Mouse (Mus musculus): Measurements from ENCODE around the gene Plxnb3. TPM values are rescaled to one million over a fixed set of nuclear protein-coding genes. Genes with fewer than 3 reads are reported as not detected.

Gene Plxnb3
- polyA plus RNA-seq (2014; fragmentation: Nextera tagmentation; extraction: Ambion mirVana) = 0.17 TPM in 1 of 2 replicates, not detected in the other

DNA sequence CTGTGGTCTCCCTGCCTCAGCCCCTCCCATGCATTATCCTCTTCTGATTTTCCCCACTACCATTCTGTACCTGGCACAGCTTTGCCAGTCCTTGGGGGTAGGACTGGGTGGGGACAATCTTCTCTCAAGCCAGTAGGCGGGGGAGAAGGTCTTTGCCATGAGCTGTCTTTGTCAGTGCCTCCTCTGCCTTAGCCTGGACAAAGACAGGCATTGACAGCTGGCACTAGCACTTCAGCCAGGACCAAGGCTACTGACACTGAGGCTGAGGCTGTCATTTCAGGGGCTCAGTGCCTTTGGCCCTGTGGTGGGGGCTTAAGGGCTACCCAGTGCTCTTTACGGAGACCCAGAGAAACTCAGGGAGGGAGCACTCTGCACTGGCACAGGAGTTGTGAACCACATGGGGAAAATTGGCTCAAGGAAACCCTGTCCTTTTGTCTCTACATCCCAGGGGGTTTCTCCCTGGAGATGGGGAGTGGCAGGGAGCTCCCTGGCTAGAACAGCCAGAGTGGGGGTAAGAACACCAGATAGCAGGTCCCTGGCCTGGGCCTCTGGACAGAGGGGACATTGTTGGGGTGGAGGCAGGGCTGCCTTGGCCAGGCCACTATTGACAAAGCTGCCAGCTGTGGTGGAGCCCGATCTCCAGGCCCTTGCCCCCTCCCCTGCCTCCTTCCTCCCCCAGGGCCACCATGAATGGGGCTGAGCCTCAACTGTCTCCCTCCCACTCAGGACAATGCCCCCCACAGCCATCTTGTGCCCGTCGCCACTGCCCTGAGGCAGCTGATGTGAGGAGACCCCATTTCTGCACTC lies at the start of gene Plxnb3:
Plxnb3 (plus strand) TSS at position 757 of the 807 bp plus-strand sequence.
- Histone ChIP-seq H3K27ac (replicated peaks; ENCODE audit: low read depth, low read length) (no peak within 1 kb of the TSS), H3K27me3 (ENCODE audit: control insufficient read depth, insufficient read depth, low read length) (0 out of 2 replicates have a peak, but pooled peaks cover 2% of the 10 kb centered on the region), H3K9ac (ENCODE audit: low read length) (no peak within 1 kb of the TSS), H3K4me2 (ENCODE audit: low read depth, severe bottlenecking) (no peak within 1 kb of the TSS), H3K9me3 (ENCODE audit: control insufficient read depth, low read length) (no peaks in the 10 kb centered on the region), H3K36me3 (ENCODE audit: control insufficient read depth, insufficient read depth, low read length) (no peaks in the 10 kb centered on the region), H3K4me1 (ENCODE audit: control insufficient read depth, insufficient read depth, low read length) (no peaks in the 10 kb centered on the region), H3K4me3 (ENCODE audit: low read depth, low read length) (no peak within 1 kb of the TSS)
- DNase-seq (ENCODE audit: low spot score) = no peak
- ATAC-seq (ENCODE audit: insufficient number of reproducible peaks, low FRiP score, low TSS enrichment, low read depth) = no peak
- WGBS = 76% methylated on average over 5 of the region's 5 CpGs

DNA sequence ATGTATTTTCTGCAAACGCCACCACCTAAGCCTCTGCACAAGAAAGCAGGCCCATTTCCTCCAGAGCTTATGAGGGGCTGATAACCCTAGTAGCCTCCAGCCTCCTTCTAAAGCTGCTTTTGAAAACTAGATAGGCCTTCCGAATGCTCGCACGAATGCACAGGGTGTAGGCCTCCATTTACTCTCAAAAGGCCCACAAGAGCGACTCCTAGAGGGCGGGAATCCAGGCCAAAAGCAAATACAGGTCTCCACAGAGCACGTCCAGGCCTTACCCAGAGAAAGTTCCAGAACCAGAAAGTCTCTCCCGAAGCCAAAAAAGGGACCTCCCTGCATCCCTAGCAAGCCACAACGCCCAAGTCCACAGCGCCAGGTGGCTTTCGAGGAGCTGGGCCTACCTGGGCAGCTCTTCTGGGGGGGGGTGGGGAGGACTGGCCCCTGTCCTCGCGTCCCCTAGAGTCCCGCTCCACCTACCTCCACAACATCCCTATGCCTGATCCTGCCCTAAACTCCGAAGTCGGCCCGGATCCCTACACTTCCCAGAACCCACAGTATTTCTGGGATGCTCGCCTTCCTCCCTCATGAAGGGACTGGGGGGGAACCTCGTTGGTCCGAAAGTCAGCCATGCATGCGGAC lies 41.3 kb upstream of the Plxnb3 start:
- DNase-seq (ENCODE audit: low spot score) = peak; percentile 35
- H3K9me3 ChIP-seq (ENCODE audit: control insufficient read depth, low read length) = no peaks in the 10 kb centered on the region
- no peaks in the 10 kb centered on the region for H3K27me3 ChIP-seq (ENCODE audit: control insufficient read depth, insufficient read depth, low read length)
- no peaks in the 10 kb centered on the region for H3K36me3 ChIP-seq (ENCODE audit: control insufficient read depth, insufficient read depth, low read length)
- ATAC-seq (ENCODE audit: insufficient number of reproducible peaks, low FRiP score, low TSS enrichment, low read depth) = peak; percentile 11; the same call in 1 of the 2 replicates
- 30% methylated on average over 21 of the region's 21 CpGs for WGBS
- peak overlapping the region; percentile 46 for H3K4me3 ChIP-seq (ENCODE audit: low read depth, low read length)
- 0 out of 2 replicates have a peak overlapping the region, but pooled peaks have one; percentile 14 for H3K27ac ChIP-seq (replicated peaks; ENCODE audit: low read depth, low read length)
- peak overlapping the region; percentile 54 for H3K4me2 ChIP-seq (ENCODE audit: low read depth, severe bottlenecking)
- H3K4me1 ChIP-seq (ENCODE audit: control insufficient read depth, insufficient read depth, low read length) = peaks cover 6% of the 10 kb centered on the region; the same call in 1 of the 2 replicates
- peak overlapping the region; percentile 67 for H3K9ac ChIP-seq (ENCODE audit: low read length)

DNA sequence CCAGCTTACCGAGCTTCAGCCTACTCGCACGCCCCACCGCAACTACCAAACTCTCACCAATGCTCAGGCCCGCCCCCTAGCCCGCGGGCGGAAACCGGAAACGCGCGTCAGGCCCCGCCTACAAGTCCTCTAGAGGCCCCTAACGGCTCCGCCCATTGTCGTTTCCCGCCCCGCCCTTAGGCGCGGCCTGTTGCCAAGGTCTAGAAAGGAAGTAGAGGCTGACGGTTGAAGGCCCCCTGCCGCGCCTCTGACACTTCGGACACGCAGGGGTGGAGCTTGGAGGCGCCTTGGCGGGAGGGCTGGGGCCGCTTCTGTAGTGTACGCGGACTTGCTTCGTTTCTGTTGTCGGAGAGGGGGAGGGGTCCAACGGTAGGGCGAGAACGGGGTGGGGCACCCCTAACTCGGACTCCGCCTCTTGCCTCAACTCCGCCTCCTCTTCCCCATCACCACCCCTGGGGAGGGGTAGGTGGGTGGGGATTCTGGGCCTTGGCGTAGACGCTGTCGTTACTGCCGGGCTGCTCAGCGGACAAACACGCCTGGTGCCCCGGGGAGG lies 40.7 kb upstream of the Plxnb3 start, which contains the start of the genes Bcap31 and Abcd1:
Bcap31 (minus strand) TSS at position 67 of the 553 bp plus-strand sequence.
Abcd1 (plus strand) TSS at position 489 of the 553 bp plus-strand sequence.
- Histone ChIP-seq H3K4me3 (ENCODE audit: low read depth, low read length) (peak within 1 kb of the TSS; percentile 46), H3K4me1 (ENCODE audit: control insufficient read depth, insufficient read depth, low read length) (peaks cover 6% of the 10 kb centered on the region; the same call in 1 of the 2 replicates), H3K9me3 (ENCODE audit: control insufficient read depth, low read length) (no peaks in the 10 kb centered on the region), H3K9ac (ENCODE audit: low read length) (peak within 1 kb of the TSS; percentile 67), H3K36me3 (ENCODE audit: control insufficient read depth, insufficient read depth, low read length) (no peaks in the 10 kb centered on the region), H3K27me3 (ENCODE audit: control insufficient read depth, insufficient read depth, low read length) (no peaks in the 10 kb centered on the region), H3K4me2 (ENCODE audit: low read depth, severe bottlenecking) (peak within 1 kb of the TSS; percentile 56), H3K27ac (replicated peaks; ENCODE audit: low read depth, low read length) (peak within 1 kb of the TSS; percentile 62; the same call in 1 of the 2 replicates)
- peak; percentile 95 for ATAC-seq (ENCODE audit: insufficient number of reproducible peaks, low FRiP score, low TSS enrichment, low read depth)
- WGBS = 20% methylated on average over 45 of the region's 45 CpGs
- peak; percentile 93 for DNase-seq (ENCODE audit: low spot score)

- Histone ChIP-seq H3K4me2 (ENCODE audit: low read depth, severe bottlenecking) (peak overlapping the region; percentile 56), H3K27ac (replicated peaks; ENCODE audit: low read depth, low read length) (peak overlapping the region; percentile 62; the same call in 1 of the 2 replicates), H3K9ac (ENCODE audit: low read length) (peak overlapping the region; percentile 7; the same call in 1 of the 2 replicates), H3K4me3 (ENCODE audit: low read depth, low read length) (peak overlapping the region; percentile 46), H3K4me1 (ENCODE audit: control insufficient read depth, insufficient read depth, low read length) (peaks cover 6% of the 10 kb centered on the region; the same call in 1 of the 2 replicates), H3K36me3 (ENCODE audit: control insufficient read depth, insufficient read depth, low read length) (no peaks in the 10 kb centered on the region), H3K9me3 (ENCODE audit: control insufficient read depth, low read length) (no peaks in the 10 kb centered on the region), H3K27me3 (ENCODE audit: control insufficient read depth, insufficient read depth, low read length) (no peaks in the 10 kb centered on the region)
- 38% methylated on average over 29 of the region's 30 CpGs for WGBS
- ATAC-seq (ENCODE audit: insufficient number of reproducible peaks, low FRiP score, low TSS enrichment, low read depth) (peak; percentile 41), DNase-seq (ENCODE audit: low spot score) (no peak)
Measured at GRCm38 (mm10) chrX:73716709-73717545, 40.0 kb upstream of the Plxnb3 start.

GRCm38 (mm10) chrX:73717667-73718066 lies 39.2 kb upstream of the Plxnb3 start:
- Histone ChIP-seq H3K9ac (ENCODE audit: low read length) (no peak overlapping the region), H3K4me2 (ENCODE audit: low read depth, severe bottlenecking) (no peak overlapping the region), H3K36me3 (ENCODE audit: control insufficient read depth, insufficient read depth, low read length) (no peaks in the 10 kb centered on the region), H3K27ac (replicated peaks; ENCODE audit: low read depth, low read length) (no peak overlapping the region), H3K27me3 (ENCODE audit: control insufficient read depth, insufficient read depth, low read length) (no peaks in the 10 kb centered on the region), H3K4me1 (ENCODE audit: control insufficient read depth, insufficient read depth, low read length) (peaks cover 6% of the 10 kb centered on the region; the same call in 1 of the 2 replicates), H3K9me3 (ENCODE audit: control insufficient read depth, low read length) (no peaks in the 10 kb centered on the region), H3K4me3 (ENCODE audit: low read depth, low read length) (no peak overlapping the region)
- no peak for DNase-seq (ENCODE audit: low spot score)
- WGBS = 65% methylated on average over 11 of the region's 11 CpGs
- ATAC-seq (ENCODE audit: insufficient number of reproducible peaks, low FRiP score, low TSS enrichment, low read depth) = no peak

- Histone ChIP-seq H3K9me3 (ENCODE audit: control insufficient read depth, low read length) (no peaks in the 10 kb centered on the region), H3K27me3 (ENCODE audit: control insufficient read depth, insufficient read depth, low read length) (no peaks in the 10 kb centered on the region), H3K27ac (replicated peaks; ENCODE audit: low read depth, low read length) (no peak overlapping the region), H3K4me2 (ENCODE audit: low read depth, severe bottlenecking) (no peak overlapping the region), H3K9ac (ENCODE audit: low read length) (no peak overlapping the region), H3K4me3 (ENCODE audit: low read depth, low read length) (no peak overlapping the region), H3K36me3 (ENCODE audit: control insufficient read depth, insufficient read depth, low read length) (no peaks in the 10 kb centered on the region), H3K4me1 (ENCODE audit: control insufficient read depth, insufficient read depth, low read length) (peaks cover 6% of the 10 kb centered on the region; the same call in 1 of the 2 replicates)
- DNase-seq (ENCODE audit: low spot score) (no peak), ATAC-seq (ENCODE audit: insufficient number of reproducible peaks, low FRiP score, low TSS enrichment, low read depth) (no peak)
- WGBS = 46% methylated on average over 3 of the region's 3 CpGs
Measured at GRCm38 (mm10) chrX:73718271-73718670, 38.6 kb upstream of the Plxnb3 start.

DNA sequence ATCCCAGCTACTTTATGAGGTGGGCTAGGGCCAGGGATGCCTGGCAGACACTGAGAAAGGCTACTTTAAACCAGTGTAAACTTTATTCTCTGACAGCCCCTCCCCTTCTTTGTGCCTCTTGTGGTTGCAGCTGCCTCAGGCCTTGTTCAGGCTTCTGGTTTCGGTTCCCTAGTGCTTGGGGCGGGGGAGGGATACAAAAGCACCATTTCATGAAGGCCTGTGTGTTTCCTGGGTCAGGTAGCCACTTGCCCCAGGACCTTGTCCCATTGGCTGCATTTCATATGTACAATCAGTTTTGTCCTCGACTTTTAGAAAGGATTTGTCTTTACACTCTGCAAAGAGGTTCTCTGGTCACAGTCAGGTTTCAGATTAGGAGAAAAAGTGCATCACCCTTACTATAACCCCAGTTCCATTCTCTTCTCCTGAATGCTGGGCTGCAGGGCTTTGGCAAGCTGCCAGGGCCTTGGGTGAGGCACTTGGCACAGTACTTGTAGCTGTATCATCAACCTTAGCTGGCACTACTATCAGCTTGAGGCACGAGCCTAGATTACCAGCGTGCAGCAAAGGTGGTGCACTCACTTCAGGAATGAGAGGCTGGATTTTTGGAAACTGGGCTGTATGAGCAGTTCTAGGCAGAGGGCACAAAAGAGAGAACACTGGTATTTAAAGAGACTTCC lies 38.1 kb upstream of the Plxnb3 start:
- H3K36me3 ChIP-seq (ENCODE audit: control insufficient read depth, insufficient read depth, low read length) = no peaks in the 10 kb centered on the region
- no peaks in the 10 kb centered on the region for H3K27me3 ChIP-seq (ENCODE audit: control insufficient read depth, insufficient read depth, low read length)
- H3K4me1 ChIP-seq (ENCODE audit: control insufficient read depth, insufficient read depth, low read length) = peaks cover 6% of the 10 kb centered on the region; the same call in 1 of the 2 replicates
- H3K4me2 ChIP-seq (ENCODE audit: low read depth, severe bottlenecking) = peak overlapping the region; percentile 15; the same call in 1 of the 2 replicates
- no peak for DNase-seq (ENCODE audit: low spot score)
- no peak overlapping the region for H3K9ac ChIP-seq (ENCODE audit: low read length)
- no peak for ATAC-seq (ENCODE audit: insufficient number of reproducible peaks, low FRiP score, low TSS enrichment, low read depth)
- 50% methylated on average over 5 of the region's 5 CpGs for WGBS
- H3K9me3 ChIP-seq (ENCODE audit: control insufficient read depth, low read length) = no peaks in the 10 kb centered on the region
- H3K4me3 ChIP-seq (ENCODE audit: low read depth, low read length) = no peak overlapping the region
- 0 out of 2 replicates have a peak overlapping the region, but pooled peaks have one; percentile 21 for H3K27ac ChIP-seq (replicated peaks; ENCODE audit: low read depth, low read length)

Data from limb, embryonic 11.5 days (tissue).